Mouse (Mus musculus): ENCODE data around the gene Hist2h3b.

- no peak for TF ChIP-seq POLR2A (IDR thresholded peaks at IDR 0.05; ENCODE audit: extremely low read depth, insufficient read depth, low read length)
- TF ChIP-seq CTCF (IDR thresholded peaks at IDR 0.05; ENCODE audit: extremely low read depth, insufficient read depth, low read length), result no peak
Observed at GRCm38 (mm10) chr3:96293368-96293767, 24.9 kb downstream of the Hist2h3b start.

All from cortical plate, adult 2 months (tissue).